Mouse (Mus musculus): ENCODE measurements around the gene Snupn.
"Not testable (repeated sequence)": the region's sequence is repeated elsewhere in the genome, so short reads cannot be mapped to it uniquely, and the experiment has no call there.

Snupn gene

DNA sequence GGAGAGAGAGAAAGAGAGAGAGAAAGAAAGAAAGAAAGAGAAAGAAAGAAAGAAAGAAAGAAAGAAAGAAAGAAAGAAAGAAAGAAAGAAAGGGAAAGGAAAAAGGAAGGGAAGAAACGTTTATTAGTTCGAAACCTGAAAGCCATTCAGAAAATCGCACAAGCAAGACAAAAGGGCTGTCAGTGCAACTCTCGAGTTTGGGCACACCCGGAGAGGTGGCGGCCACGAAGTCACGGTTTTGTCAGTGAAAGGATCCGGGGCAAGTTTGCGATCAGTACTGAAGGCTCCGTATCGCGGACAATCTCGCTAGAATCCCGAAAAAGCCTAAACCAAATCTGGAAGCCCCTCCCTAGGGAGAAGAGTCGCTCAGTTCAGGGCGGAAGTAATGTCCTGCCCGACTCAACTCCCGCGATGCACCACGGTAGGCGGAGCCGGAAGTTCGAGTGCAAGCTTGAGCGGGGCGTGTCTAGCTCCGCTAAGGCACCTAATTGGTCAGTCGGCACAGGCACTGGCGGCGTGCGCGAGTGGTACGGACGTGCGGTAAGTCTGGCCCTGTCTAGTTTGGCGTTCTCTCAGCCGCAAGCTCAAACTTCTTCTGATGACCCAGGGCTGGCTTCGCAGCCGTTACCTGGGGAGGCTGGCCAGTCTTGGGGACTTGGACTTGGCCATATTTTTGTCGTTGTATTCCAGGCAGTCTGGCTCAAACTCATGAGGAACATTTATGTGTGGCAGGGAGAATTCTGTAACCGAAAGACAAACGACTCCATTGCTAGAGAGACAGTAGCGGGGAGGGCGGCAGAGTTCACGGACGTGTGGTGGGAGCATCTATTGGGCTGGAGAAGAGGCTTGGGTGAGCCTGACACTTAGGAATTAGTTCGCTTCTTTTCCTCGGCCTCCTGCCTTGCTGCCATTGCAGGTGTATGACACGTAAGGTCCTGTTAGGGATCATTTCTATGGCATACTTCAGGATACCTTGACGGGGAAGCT, at the start of gene Snupn:
TSS of gene Snupn (plus strand) at position 465 of the 987 bp plus-strand sequence.
- peak; percentile 97 for DNase-seq (ENCODE audit: low read depth, low spot score)

DNA sequence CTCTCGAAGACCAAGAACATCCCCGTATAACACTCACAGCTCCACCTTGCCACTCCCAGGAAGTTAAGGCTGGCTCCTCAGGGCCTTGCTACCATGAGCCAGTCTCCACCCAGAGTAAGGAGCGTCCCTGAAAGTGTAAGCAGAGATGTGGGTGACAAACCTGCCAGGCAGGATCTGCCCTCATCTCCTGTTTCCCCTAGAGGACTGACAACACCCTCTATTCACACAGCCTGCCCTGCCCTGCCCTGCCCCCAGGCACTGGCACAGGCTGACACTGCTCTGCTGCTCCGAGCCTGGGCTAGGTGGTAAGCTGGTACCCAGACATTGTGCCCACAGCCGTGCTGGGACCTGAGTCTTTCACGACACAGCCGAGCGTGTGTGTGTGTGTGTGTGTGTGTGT, 49.5 kb upstream of the Snupn start:
- DNase-seq (ENCODE audit: low read depth, low spot score): no peak

DNA sequence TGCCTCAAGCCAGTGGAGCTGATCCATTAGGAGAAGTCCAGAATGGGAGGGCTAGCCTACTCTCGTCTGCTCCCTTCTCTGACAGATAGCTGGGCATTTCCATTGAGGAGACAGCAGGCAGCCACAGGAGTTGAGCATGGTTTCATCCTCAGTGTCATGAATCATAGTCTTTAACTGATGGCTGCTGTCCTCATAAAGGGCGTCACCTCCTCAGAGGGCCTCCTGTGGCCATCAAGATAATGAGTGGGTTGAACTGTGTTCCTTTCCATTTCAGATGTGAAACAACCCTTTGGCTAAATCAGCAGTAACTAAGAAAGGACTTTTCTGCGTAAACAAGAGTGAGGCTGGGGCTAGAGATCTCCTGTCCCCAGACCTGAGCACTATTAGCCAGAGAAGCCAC, 47.0 kb upstream of the Snupn start:
- no peak for DNase-seq (ENCODE audit: low read depth, low spot score)

DNA sequence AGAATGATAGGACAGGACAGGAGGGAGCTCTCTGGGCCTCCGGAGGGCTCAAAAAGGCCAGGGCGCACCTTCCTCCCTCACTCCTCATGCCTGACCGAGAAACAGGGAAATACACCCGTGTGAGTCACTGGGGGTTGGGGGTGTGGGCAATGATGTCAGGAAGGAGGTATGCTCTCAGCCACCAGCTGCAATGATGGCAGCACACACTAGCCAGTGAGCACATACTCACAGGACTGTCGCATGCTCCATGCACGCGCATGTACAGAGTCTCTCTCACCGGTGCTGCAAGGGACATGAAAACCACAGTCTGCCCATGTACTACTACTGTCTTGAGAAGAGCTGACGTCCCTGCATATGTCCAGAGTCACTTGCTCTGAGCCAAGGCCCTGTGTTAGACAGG, 43.1 kb upstream of the Snupn start:
- DNase-seq (ENCODE audit: low read depth, low spot score): no peak

DNA sequence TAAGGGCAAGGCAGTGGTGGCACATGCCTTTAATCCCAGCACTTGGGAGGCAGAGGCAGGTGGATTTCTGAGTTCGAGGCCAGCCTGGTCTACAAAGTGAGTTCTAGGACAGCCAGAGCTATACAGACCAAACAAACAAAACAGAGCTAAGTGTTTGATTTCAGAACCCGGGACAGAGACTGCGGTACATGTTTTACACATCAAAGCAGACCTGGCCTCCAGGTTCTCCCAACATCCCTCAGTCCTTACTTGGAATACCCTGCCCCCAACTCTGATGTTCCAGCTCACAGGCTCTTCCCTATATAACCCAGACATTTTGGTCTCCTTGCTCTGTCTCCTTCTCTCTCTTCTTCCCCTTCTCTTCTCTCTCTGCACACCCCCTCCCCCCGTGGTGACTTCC, 40.7 kb upstream of the Snupn start:
- not testable (repeated sequence) for DNase-seq (ENCODE audit: low read depth, low spot score)

DNA sequence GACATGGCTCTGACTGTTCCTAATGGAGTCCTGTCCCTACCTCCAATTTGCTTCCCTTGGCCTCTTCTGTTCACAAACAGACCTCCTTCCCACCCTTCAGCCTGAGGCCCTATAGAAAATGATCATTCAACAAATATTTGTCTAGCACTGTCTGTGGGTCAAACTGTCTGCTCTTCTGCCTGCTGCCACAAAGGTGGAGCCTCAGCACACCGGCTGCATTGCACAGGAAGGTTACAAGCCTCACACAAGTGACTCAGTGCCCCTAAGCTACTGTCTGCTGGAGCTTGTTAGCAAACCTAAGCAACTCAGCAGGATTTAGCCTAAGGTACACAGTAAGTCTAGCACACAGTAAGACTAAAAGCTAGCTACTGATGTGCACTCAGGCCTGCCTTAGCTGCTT, 39.7 kb upstream of the Snupn start:
- no peak for DNase-seq (ENCODE audit: low read depth, low spot score)

DNA sequence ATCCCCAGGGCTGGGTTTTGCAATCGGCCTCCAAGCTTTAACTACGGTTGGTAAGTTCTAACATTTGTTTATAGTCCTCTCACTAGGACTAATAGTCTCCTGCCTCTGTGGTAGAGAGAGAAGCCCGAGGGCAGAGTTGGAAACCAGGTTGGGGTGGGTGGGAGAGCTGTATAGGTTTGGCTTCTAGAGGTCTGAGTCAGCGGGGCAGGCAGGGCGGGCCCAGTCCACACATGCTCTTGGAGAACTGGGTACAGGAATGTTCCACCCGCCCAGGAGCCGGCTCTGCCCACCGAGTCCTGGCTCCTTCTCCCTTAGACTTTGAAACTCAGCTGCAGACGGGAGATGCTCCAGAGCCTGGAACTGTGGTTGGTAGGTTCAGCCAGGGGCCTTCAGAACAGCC, 36.7 kb upstream of the Snupn start:
- no peak for DNase-seq (ENCODE audit: low read depth, low spot score)

DNA sequence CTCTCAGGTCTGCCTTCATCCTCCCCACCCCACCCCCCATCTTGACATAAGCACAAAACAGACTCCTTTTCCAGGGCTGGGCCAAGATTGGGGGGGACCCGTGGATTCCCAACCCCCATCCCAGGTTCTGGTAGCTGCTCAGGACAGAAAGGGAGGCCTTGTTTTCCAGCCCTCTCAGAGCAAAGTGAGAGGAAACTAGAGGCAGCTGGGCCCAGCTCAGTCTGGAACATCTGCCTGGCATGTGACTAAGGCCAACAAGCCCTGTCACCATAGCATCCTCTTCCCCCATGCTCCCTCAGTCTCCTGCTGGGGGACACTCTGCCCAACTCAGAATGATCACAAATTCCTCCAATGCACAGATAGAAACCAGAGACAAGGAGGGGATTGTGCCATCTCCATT, 35.6 kb upstream of the Snupn start:
- DNase-seq (ENCODE audit: low read depth, low spot score): no peak

DNA sequence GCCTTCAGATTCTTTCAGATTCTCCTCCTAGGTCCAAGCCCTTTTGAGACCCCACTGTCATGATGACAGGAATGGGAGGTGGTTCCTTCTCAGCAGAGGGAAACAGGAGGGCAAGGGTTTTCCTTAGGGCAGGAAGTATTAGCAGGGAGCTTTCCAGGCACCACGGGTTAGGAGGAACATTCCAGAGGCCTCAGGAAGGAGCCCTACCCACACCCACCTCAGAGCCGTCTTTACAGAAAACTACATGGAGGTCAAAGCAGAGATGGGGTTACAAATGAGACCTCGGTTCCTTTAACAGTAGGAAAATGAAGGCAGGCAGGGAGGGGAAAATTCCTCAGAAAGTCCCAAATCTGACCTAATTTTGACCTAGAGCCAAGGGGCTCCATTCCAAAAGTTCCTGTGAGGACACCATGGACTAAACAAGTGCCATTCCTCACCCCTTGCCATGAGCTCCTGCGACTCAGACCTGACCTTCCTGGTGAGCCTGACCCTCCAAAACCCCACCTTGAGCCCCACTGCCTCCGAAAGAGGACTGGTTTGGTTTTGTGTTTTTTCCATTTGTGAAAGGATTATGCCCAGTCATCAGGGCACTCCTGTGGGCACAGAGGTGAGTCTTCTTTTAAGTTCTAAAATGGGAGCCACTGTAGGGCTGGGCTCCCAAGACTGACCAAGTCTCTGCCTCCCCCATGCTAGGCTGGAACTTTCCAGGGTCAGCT, 34.8 kb upstream of the Snupn start:
- no peak for DNase-seq (ENCODE audit: low read depth, low spot score)

DNA sequence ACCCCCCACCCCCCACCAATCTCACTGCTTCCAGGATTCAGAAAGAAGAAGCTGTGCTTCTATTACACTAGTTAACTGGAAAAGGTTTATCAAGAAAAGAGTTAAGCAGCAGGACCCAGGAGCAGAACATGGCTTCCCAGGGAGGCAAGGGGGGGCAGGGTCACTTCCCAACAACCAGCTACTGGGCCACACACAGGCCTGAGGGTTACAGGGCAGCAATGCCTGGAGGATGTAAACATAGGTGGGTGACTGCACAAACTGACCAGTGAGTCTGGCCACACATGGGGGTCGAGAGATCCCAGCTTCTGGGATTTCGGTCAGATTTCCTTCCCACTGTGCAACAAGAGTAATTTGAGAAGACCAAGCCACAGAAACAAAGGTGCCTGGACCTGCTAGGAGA, 33.5 kb upstream of the Snupn start:
- no peak for DNase-seq (ENCODE audit: low read depth, low spot score)

DNA sequence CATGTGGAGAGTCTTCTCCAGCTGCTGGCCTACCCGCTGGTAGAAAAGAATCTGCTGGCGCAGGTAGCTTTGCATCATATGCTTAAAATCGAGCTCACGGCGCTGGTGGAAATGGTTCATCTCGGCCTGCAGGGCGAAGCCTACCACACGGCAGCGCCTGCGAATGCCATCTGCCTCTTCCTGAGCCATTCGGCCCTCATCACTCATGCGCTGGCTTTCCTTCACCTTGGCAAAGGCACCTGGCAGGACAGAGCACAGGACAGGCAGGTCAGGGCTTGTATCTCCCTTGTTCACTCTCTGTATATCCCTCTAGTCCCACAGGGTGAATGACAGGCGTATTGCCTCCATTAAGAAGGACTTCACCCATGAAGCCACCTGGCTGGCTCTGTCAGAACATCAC, 32.2 kb upstream of the Snupn start:
- DNase-seq (ENCODE audit: low read depth, low spot score): no peak

DNA sequence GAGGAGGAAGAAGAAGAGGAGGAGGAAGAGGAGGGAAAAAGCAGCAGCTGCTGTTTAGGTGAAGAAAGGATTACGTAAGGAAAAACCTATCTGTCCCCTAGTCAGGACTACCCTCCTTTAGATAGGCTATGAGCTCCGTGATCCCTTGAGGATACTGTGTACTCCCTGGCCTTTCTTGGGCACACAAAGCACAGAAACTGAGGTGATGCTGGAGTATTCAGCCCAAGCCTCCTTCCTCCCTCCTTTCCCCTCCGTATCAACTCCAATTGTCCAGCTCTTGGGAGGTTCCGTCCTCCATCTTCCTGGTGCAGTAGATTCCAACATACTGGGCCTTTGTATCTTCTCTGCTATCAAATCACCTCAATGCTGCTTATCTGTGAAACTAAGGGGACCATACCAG, 27.9 kb upstream of the Snupn start:
- DNase-seq (ENCODE audit: low read depth, low spot score): no peak

DNA sequence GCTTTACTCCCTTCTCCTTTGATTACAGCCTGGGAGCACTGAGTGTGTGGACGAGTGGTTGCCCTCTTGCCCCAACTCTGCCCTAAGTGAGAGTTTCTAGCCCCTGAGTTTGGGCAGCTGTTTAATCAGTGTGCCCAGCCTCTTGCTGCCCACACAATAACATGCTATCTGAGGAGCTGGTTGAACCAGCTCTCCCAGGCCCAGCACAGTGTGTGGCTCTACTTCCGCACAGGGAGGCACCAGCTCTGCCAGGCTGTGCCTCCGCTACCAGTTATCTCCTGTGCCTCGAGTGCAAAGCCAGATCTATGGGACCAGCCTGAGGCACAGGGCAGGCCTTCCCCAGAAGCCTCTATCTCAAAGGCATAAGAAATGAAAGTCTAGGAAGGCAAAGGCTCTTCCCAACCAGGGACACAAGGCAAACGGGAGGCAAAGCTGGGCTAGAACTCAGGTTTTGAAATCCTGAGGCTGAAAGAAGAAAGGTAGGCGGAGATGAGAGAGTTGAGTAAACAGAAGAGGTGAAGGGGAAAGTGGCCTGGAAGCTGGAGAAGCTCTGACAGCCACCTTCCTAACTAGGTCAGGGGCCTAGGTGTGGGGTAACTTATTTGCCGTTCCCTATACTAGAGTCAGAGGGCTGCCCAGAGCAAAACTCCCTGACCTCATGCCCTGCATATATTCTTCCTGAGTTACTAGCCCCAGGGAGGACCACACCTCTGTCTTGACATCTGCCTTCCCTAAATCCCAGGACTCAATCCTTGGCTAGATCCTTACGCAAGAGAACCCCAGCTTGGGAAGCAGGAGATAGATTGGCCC, 26.6 kb upstream of the Snupn start:
- no peak for DNase-seq (ENCODE audit: low read depth, low spot score)

DNA sequence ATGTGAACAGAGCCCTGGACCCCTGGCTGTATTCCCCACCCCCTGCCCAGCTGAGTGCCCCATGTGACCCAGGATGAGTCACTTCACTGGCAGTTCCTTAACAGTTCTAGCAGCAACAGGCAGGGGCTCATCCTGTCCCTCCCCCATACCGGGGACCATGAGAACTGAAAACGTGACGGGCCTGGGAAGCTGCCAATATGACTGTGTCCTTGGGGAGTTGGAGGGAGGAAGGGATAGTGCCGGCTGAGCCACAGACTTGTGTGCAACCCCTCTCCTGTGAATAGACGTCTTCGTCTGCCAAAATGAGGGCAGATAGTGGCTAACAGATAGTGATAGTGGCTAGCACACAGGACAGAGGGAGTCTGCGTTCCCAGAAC, 26.0 kb upstream of the Snupn start:
- no peak for DNase-seq (ENCODE audit: low read depth, low spot score)

DNA sequence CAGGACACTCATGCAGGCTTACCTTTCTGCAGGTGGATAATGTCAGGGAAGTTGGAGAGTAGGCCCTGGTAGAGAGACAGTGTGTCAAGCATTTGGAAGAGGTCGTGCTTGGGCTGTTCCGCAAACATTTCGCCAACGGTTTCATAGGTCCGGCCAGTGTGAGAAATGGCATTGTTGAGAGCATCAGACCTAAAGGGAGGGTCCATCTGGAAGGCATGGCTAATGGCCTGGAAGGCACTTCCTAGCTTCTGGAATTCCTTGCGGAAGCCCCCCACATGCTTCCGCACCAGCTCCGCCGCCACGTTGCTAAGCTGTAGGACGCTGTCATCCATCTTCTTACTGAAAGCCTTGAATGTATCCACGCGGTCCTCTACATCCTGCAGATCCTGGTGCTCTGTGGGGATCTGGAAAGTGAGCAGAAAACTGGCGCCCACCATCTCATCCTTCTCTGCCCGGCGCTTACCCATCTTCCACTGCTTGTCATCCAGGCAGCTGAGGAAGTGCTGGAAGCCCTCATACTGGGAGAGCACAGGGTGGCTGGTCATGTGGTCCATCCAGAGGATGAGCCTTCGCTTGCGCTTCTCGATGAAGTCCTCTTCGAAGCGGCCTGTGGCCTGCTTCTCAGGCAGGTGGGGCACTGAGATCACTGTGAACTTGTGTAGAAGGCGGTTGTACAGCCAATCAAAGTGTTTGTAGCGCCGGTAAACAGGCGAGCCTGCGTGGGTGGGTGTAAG, 25.2 kb upstream of the Snupn start:
- DNase-seq (ENCODE audit: low read depth, low spot score): no peak

DNA sequence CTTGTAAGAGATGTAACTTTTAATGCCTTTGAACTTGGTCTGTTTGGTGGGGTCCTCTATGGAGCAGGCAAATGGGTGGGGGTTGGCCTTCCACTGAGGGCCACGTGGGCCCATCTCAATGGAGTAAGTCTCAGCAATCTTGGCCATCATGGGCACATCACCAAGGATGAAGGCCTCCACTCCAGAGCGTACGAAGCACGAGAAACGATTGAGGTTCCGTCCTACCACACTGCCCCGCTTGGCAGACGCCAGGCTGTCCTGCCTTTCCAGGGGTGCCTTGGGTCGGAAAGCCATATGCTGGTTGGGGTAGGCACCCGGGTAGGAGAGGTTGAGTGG, 24.7 kb upstream of the Snupn start:
- no peak for DNase-seq (ENCODE audit: low read depth, low spot score)

DNA sequence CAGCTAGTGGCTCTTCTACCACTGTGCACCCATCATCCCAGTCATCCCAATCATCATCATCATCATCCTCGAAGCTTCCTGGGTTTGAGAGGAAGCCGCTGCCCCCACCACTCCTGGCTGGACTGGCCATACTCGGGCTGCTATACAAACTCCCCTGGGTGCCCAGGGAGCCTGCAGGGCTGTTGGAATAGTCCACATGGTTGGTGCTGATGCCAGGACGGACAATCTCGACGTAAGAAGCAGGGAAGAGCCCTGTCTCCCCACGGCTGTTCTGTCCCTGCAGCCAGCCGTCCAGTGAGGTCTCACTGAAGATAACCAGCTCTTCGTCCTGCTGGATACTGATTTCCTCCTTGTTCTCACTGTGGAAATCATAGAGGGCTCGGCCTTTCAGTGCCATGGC, 24.3 kb upstream of the Snupn start:
- DNase-seq (ENCODE audit: low read depth, low spot score): no peak

DNA sequence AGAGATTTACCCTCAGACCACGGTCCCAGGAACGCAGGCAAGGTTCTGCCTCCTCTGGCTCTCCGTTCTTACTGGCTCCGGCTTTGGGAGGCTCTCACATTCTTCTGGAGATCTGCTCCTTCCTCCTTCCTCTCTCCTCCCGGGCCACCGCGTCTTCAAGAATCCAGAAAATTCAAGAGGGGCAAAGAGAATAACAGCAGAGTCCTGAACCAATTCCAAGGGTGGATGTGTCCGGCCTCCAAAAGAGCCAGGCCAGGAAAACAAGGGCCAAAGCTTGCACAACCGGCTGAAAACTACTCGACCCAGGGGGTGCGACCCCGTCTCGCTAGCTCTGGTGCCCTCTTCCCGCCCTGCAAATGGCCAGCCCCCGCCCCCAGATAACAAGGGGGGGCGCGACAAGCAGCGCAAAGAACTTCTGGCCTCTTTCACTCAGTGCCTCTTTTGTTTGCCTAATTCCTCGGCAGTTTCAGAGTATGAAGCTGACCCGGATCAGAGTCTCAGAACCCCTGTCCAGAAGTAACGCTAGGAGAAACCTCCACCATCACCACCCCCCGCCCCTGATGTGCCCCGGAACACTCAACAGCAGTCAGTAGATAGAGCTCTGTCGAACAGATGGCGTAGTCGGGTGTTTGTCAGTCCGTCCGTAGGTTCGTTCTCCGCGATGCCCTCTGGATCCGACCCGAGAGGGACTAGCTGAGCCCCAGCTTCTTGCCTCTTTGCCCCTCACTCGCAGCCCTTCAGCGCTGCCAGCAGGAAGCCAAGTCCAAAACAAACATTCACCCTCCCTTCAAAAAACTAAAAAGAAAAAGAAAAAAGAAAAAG, 23.3 kb upstream of the Snupn start:
- DNase-seq (ENCODE audit: low read depth, low spot score): no peak

DNA sequence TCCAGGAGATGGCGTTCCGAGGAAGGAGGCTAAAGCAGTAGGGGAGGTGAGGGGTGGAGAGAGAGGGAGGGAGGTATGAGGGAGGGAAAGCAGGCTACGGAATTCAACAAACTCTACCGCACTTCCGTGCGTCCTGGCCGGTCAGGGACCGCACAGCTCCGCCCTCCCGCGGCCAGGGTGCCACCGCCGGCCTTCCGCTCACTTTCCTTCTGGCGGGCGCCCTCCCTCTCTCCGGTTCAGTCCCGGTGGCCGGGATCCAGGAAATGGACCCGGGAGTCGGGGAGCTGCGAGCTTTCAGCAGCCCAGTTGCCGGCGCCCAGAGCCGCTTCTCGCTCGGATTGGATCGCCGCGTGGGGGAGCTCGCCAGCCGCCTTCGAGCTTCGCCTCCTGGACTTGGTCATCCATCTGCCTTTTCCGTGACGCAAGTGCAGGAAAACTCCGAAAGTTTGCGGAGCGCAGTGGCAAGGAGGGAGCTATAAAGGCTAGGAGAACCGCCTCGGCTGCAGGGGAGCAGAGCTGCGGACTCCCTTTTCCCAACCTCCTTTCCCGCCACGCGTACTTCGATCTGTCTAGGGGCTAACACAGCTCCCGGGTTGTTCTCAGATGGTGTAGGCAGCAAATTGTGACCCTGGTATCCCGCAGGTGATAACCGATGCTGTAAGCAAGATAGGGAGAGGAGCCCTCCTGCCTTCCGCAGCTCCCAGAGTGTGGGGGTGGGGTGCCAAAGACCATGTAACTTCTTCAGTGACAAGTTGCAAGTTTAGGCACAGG, 22.5 kb upstream of the Snupn start, which contains the start of gene Snx33:
TSS of gene Snx33 (minus strand) at position 331 of the 771 bp plus-strand sequence.
- DNase-seq (ENCODE audit: low read depth, low spot score): no peak

DNA sequence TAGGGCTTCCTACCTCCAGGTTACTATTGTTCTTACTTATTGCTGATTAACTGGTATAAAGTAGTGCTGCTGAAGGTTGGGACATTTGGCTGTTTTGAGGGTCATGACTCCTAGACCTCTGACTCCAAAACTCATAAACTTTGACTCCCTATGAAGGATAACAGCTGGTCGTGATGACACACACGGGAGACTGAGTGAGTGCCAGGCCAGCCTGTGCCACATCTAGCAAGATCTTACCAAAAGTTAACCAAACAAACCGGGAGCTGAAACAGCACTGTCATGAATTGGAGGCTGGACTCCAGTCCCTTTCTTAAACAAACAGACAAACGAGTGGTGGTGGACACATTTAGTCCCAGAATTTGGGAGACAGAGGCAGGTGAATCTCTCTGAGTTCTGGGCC, 21.2 kb upstream of the Snupn start:
- DNase-seq (ENCODE audit: low read depth, low spot score): no peak

All from WW6 (cell line).